Mouse (Mus musculus) right cerebral cortex, adult 2 months (tissue): Measurements from ENCODE around the gene Larp7.

ENCODE experiments used
- DNase-seq, 2 experiments: peaks; one replicate each; pipeline ENCODE4 v3.0.0; 2021 to 2022; ENCODE audit warnings: low spot score in 2 of 2

Larp7 gene

DNA sequence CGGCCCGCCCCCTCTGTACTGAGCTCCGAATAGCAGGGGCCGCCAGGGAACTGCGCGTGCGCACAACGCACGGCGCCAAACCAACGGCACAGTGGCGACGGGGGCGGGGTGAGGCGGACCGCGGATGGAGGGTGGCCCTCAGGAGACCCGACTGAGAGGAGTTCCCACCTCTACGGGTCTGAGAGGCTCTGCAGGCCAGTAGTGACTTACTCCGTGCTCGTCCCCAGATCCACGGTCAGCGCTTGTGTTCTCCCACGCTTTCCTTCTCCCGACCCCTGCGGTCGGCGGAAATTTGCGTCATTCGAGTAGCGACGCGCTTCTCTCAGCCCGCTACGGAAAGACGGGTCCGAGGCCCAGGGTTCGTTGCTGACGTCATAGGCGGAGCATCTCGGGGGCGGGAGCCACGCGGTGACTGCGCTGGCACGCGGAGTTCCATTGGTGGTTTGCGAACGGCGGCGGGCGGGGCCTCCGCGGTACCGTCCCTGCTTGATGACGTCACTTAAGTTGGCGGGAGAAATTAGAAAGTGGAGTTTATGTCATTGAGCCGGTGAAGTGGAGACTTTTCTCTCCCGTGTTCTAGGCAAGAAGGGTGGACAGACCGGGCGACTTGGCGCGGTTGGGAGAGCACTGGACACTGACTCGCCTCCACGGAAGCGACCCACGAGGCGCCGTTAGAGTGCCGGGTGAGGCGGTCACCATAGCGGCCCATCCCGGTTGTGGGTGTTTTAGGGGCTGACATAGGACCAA is at the start of gene Larp7, which contains the start of gene Zgrf1:
TSS of gene Larp7 (minus strand) at position 377 of the 747 bp plus-strand sequence.
TSS of gene Zgrf1 (plus strand) at position 517 of the 747 bp plus-strand sequence.
- peak; percentile 99 for DNase-seq

DNA sequence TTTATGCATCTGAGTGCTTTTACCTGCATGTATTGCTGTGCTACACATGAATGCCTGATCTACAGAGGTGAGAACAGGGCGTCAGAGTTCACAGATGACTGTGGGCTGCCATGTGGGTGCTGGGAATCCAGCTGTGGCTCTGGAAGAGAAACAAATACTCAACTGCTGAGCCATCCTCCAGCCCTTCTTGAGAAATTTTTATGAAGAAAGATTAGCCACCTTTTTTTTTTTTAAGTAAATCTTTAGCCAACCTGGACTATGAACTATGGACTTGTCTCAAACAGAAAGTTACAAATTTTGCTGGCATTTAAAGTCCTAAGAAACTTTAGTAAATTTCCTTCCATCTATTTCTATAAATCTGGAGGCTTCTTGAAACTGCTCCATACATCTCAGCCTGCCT is 44.0 kb upstream of the Larp7 start:
- DNase-seq = no peak

DNA sequence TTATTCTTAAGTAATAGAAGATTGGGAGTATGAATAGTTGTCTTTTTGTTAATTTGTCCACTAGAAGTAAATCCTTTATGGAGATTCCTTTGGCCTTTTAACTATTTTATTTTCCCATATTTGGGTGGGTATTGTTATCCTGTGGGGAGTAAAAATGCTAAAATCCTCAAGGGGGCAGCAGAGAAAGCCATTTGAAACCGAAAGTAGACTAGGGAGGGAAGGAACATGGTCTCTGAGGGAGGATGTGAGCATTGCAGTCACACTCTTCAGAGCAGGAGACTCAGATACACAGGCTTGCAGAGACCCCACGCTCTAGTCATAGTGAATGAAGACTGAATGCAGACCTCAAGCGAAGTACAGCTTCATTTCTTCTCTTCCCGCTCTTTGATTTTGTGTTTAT is 19.4 kb upstream of the Larp7 start:
- peak; percentile 53 to 64 for DNase-seq

DNA sequence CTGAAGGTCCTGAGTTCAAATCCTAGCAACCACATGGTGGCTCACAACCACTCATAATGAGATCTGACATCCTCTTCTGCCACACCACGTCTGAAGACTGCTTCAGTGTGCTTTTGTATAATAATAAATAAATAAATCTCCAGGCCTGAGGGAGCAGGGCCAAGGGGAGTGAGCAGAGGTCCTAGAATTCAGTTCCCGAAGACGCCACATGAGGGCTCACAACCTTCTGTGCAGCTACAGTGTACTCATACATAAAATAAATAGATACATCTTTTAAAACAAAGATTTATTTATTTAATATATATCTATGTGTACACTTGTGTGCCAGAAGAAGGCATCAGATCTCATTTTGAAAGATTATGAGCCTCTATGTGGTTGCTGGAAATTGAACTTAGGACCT is 12.0 kb upstream of the Larp7 start:
- DNase-seq = no peak

DNA sequence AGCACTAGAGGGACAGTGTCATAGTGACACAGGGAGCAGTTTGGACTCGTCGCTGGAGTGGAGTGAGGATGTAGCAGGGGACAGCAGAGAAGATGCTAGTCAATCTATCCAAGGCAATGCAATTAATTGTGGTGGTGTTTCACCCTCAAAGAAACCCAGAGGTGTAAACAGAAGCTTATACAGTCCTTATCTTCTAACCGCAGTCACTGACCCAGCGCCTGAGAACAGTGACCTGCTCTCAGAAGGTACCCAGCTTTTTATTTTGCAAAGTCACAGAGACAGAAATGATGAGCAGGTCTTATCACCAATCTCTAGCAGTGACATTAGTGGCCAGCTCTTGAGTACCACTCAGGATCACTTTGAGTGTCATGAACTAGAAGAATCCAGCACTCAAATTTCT is 9.8 kb upstream of the Larp7 start:
- DNase-seq = no peak

DNA sequence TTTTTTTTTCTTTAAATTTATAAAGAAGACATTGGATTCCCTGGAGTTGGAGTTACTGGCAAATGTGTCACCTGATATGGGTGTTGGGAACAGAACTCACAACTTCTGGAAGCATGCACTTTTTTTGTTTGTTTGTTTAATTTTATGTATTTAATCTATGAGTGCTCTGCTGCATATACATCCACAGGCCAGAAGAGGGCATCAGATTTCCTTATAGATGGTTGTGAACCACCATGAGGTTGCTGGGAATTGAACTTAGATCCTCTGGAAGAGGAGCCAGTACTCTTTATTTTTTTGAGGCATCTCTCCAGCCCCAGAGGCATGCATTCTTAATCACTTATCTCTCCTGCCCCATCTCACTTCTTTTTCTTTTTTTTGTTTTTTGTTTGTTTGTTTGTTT is 5.1 kb upstream of the Larp7 start:
- no peak for DNase-seq

- no peak for DNase-seq
These were observed 1.6 kb upstream of the Larp7 start for GRCm38 (mm10) chr3:127554723-127555122.

GRCm38 (mm10) chr3:127553720-127554043 is 533 bp upstream of the Larp7 start:
- DNase-seq = no peak

- peak in 1 of 2 experiments; percentile 5 for DNase-seq
These were observed 646 bp downstream of the Larp7 start for GRCm38 (mm10) chr3:127552434-127552972.

DNA sequence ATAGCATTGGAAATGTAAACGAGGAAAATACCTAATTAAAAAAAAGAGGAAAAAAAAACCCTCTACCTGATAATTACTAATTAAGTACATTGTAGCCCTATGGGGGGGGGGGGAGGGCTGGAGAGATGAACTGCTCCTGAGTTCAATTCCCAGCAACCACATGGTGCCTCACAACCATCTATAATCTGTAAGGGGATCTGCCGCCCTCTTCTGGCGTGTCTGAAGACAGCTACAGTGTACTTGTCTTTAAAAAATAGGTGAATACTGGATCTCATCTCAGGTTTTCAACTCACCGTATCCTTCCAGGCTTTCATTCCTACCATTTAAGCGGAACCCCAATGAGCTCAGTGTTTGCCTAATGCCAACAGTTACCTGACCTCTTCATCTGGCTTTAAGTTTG is 5.3 kb downstream of the Larp7 start:
- no peak for DNase-seq

DNA sequence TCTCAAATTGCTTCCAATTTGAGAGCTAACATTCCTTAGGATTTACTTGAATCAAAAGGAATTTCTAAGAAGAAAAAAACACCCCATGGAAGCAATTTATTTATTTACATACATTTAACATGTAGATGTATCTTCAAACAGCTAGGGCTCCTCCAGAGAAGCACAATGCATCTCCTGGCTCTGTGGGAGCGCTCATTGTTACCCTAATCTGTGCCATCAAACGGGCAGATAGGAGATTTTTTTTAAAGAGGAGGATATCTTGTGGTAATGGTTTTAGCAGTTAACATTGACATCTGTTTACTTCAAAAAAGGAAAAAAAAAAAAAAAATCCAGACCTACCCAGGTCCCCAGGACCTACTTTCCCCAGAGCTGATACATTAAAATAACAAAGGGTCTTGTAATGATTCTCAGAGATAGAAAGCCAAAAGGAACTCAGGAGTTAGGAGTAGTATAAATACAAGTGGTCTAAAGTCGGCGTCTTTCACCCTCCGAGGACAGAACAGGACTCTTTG is 8.5 kb downstream of the Larp7 start:
- DNase-seq = no peak

GRCm38 (mm10) chr3:127543976-127544375 is 9.2 kb downstream of the Larp7 start:
- no peak for DNase-seq

- DNase-seq = no peak
These were observed 14.0 kb downstream of the Larp7 start for GRCm38 (mm10) chr3:127539193-127539592.

DNA sequence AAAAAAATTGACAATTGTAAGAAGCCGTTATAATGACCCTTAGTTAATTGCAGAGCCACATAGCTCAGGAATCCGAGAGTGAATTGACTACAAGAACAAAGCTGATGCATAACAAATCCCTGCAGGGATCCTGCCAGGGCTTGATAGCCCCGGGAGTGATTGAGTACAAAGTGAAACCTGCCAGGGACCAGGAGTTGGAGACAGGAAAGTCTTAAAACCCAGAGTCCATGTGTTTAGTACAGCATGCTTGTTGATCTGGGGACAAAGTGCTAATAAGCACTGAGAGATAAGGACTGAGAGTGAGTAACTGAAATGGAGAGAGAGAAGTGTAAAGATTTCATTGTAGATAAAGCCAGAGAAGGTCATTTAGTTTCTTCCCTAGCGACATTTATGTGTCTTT is 22.9 kb downstream of the Larp7 start:
- no peak for DNase-seq

GRCm38 (mm10) chr3:127529824-127530223 is 23.3 kb downstream of the Larp7 start:
- no peak for DNase-seq

DNA sequence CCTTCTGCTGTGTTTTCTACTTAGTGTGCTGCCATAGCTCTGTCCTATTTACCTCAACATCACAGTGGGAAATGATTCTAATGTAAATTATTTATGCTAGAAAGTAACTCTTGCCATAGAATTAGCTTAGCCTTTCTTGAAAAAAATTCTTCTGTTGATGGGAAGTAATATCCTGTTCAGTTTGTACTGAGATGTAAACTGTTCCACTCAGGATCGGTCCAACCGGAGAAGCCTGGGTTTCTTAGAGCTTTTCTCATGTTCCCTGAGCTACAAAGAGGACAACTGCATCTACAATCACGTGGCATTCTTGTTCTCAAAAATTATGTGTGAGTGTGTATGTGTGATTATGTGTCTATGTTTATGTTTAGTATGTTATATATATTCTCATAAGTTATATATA is 23.9 kb downstream of the Larp7 start:
- no peak for DNase-seq

DNA sequence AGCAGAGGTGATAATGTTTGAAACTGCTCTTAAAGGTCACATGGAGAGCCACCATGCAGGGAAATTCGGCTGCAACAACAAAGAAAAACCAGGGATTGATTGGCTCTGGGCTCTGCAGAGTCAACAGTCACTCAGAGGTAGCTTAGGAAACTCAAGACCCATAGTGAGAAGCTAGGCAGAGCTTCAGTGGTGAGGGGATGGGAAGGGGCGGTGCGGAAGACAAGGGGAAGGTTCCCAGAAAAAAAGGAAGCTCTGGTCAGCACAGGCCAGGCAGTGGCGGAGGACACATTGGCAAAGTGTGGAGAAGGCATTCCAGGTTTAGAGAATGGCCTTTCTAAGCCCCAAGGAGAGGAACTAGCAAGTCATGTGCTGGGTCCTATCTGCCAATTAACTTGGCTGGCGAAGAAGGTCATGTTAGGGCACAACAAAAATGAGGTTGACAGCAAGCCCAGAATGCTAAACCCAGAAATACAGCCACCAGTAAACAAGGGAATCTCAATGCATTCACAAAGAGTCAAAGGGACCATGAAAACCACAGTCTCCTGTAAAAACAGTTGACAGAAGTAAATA is 25.6 kb downstream of the Larp7 start:
- DNase-seq = no peak

GRCm38 (mm10) chr3:127525188-127525819 is 27.8 kb downstream of the Larp7 start:
- DNase-seq = no peak

GRCm38 (mm10) chr3:127521156-127521555 is 32.0 kb downstream of the Larp7 start:
- DNase-seq = no peak

- DNase-seq = no peak
These were observed 32.8 kb downstream of the Larp7 start for GRCm38 (mm10) chr3:127520300-127520699.

DNA sequence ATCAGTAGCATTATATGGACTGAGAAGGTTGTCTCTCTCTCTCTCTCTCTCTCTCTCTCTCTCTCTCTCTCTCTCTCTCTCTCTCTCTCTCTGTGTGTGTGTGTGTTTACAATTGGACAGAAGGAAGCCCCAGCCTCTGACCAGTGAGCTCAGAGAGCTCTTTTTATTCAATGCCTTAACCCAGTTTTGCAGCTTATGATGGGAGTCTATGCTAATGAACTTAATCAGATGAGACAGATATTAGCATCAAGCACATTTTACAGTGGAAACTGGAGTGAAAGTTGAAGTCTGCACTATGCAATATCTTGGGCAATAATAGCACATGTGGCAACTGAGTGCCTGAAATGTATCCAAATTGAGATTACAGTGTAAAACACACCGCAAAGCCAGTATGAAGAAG is 37.9 kb downstream of the Larp7 start:
- DNase-seq = no peak

DNA sequence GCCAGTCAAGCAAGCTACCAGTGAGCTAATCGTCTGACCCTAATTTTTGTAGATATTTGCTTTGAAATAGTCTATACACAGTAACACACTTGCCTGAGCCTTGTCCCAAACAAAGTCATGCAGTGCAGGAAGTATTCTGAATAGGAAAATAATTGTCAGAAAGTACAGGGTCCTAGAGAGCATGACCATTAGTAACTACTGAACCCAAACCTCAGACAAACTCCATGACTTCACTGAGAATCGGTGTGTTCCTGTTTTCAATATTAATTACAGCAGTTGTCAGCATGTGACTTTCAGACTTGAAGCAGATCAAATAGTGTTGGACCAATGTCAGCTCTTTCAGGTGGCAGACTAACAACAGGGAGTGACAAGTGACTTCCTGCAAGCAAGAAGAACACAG is 39.5 kb downstream of the Larp7 start:
- no peak for DNase-seq
